Mouse (Mus musculus) embryonic facial prominence, embryonic 14.5 days (tissue): ENCODE measurements at regions not wholly inside any gene's neighbourhood (a gene's known extent, or its start where the extent isn't known, plus 50 kb on each side); places are given as distances from the start of the nearest gene placed in this dataset.
A peak's percentile ranks its signal among the peaks of the same experiment; 100 is the strongest.

Source experiments
- ATAC-seq: fragments of 200-750 bp; cut with Nextera tagmentation; 2 replicates; pipeline ENCODE4 v1.8.0; 2017; ENCODE audit warnings: low read depth, moderate number of reproducible peaks, moderate TSS enrichment
- DNase-seq: peaks from one replicate; pipeline ENCODE4 v3.0.0-alpha.2; 2015; ENCODE audit warnings: low spot score
- H3K27ac ChIP-seq: fragments of 300-500 bp; sonication (generic); replicated peaks from 2 replicates; pipeline ENCODE4 v1.5.1; 2014; ENCODE audit warnings: low read depth, mild to moderate bottlenecking, low read length, moderate library complexity
- H3K27me3 ChIP-seq: fragments of 300-500 bp; sonication (generic); replicated peaks from 2 replicates; pipeline ENCODE4 v1.6.1; 2014; ENCODE audit warnings: low read length; ENCODE audit not compliant: control insufficient read depth, insufficient read depth
- H3K36me3 ChIP-seq: fragments of 300-500 bp; sonication (generic); 2 replicates; pipeline ENCODE4 v1.6.1; 2014; ENCODE audit warnings: low read length, mixed read lengths; ENCODE audit not compliant: control insufficient read depth, insufficient read depth
- H3K4me1 ChIP-seq: fragments of 300-500 bp; sonication (generic); 2 replicates; pipeline ENCODE4 v1.6.1; 2014; ENCODE audit warnings: antibody characterized with exemption, low read length; ENCODE audit not compliant: control insufficient read depth, insufficient read depth
- H3K4me2 ChIP-seq: fragments of 300-500 bp; sonication (generic); 2 replicates; pipeline ENCODE4 v1.6.1; 2014; ENCODE audit warnings: low read depth, mild to moderate bottlenecking, low read length, moderate library complexity, mixed read lengths
- H3K4me3 ChIP-seq: fragments of 300-500 bp; sonication (generic); 2 replicates; pipeline ENCODE4 v1.5.1; 2014; ENCODE audit warnings: low read depth, mild to moderate bottlenecking, low read length
- H3K9ac ChIP-seq: fragments of 300-500 bp; sonication (generic); 2 replicates; pipeline ENCODE4 v1.6.1; 2014; ENCODE audit warnings: low read depth, mild to moderate bottlenecking, low read length, moderate library complexity, mixed read lengths
- H3K9me3 ChIP-seq: fragments of 300-500 bp; sonication (generic); 2 replicates; pipeline ENCODE4 v1.6.1; 2016; ENCODE audit warnings: low read length; ENCODE audit not compliant: control insufficient read depth
- WGBS: fragments of 180-500 bp; shearing (Covaris S2); extraction: QIAGEN DNeasy Blood & Tissue Kit; methylation state at CpG from one replicate; pipeline ENCODE4 v1.1.7; 2014; 5-methylcytosine and 5-hydroxymethylcytosine counted together

- ATAC-seq: no peak
- 70% methylated on average over 1 of the region's 1 CpGs for WGBS
Measured at GRCm38 (mm10) chr15:67799871-67800270, 1299.2 kb upstream of the Lrrc6 start.

GRCm38 (mm10) chr15:67795578-67795977, 1294.9 kb upstream of the Lrrc6 start:
- DNase-seq: no peak
- WGBS: 82% methylated on average over 2 of the region's 2 CpGs
- no peak overlapping the region for H3K9ac ChIP-seq

More at GRCm38 (mm10) chr15:67799871-67800270, 1299.2 kb upstream of the Lrrc6 start:
- Histone ChIP-seq H3K4me2 (no peak overlapping the region), H3K4me3 (no peak overlapping the region), H3K9me3 (no peaks in the 10 kb centered on the region), H3K4me1 (no peaks in the 10 kb centered on the region), H3K27me3 (no peaks in the 10 kb centered on the region), H3K27ac (no peak overlapping the region), H3K36me3 (no peaks in the 10 kb centered on the region), H3K9ac (no peak overlapping the region)
- no peak for DNase-seq

GRCm38 (mm10) chr15:67792822-67793221, 1292.1 kb upstream of the Lrrc6 start:
- no peak overlapping the region for H3K4me3 ChIP-seq

More at GRCm38 (mm10) chr15:67795578-67795977, 1294.9 kb upstream of the Lrrc6 start:
- Histone ChIP-seq H3K27me3 (no peaks in the 10 kb centered on the region), H3K4me3 (no peak overlapping the region), H3K27ac (no peak overlapping the region), H3K9me3 (no peaks in the 10 kb centered on the region), H3K4me1 (no peaks in the 10 kb centered on the region), H3K4me2 (no peak overlapping the region), H3K36me3 (no peaks in the 10 kb centered on the region)
- ATAC-seq: no peak

GRCm38 (mm10) chr15:67788587-67788986, 1287.9 kb upstream of the Lrrc6 start:
- H3K4me2 ChIP-seq: no peak overlapping the region
- no peak for ATAC-seq
- no peak overlapping the region for H3K9ac ChIP-seq
- H3K27ac ChIP-seq: no peak overlapping the region
- no peak overlapping the region for H3K4me3 ChIP-seq
- DNase-seq: no peak
- no peaks in the 10 kb centered on the region for H3K9me3 ChIP-seq
- no peaks in the 10 kb centered on the region for H3K27me3 ChIP-seq
- no peaks in the 10 kb centered on the region for H3K36me3 ChIP-seq
- H3K4me1 ChIP-seq: peaks cover 7% of the 10 kb centered on the region; the same call in 1 of the 2 replicates

More at GRCm38 (mm10) chr15:67792822-67793221, 1292.1 kb upstream of the Lrrc6 start:
- Histone ChIP-seq H3K27ac (no peak overlapping the region), H3K36me3 (no peaks in the 10 kb centered on the region), H3K4me2 (no peak overlapping the region), H3K27me3 (no peaks in the 10 kb centered on the region), H3K4me1 (0 out of 2 replicates have a peak, but pooled peaks cover 4% of the 10 kb centered on the region), H3K9ac (no peak overlapping the region), H3K9me3 (no peaks in the 10 kb centered on the region)
- DNase-seq: no peak
- no peak for ATAC-seq

GRCm38 (mm10) chr15:67785583-67785982, 1284.9 kb upstream of the Lrrc6 start:
- Histone ChIP-seq H3K27me3 (no peaks in the 10 kb centered on the region), H3K9me3 (no peaks in the 10 kb centered on the region), H3K36me3 (no peaks in the 10 kb centered on the region), H3K9ac (no peak overlapping the region), H3K4me2 (no peak overlapping the region), H3K27ac (no peak overlapping the region), H3K4me3 (no peak overlapping the region), H3K4me1 (peaks cover 7% of the 10 kb centered on the region; the same call in 1 of the 2 replicates)
- ATAC-seq (no peak), DNase-seq (peak; percentile 71)
- WGBS: 33% methylated on average over 2 of the region's 2 CpGs

- Histone ChIP-seq H3K9ac (no peak overlapping the region), H3K9me3 (no peaks in the 10 kb centered on the region), H3K27ac (no peak overlapping the region), H3K36me3 (no peaks in the 10 kb centered on the region), H3K4me1 (peaks cover 7% of the 10 kb centered on the region; the same call in 1 of the 2 replicates), H3K27me3 (no peaks in the 10 kb centered on the region), H3K4me3 (no peak overlapping the region), H3K4me2 (no peak overlapping the region)
- DNase-seq (no peak), ATAC-seq (no peak)
- 61% methylated on average over 1 of the region's 1 CpGs for WGBS
Measured at GRCm38 (mm10) chr15:67783754-67784153, 1283.0 kb upstream of the Lrrc6 start.

- DNase-seq (no peak), ATAC-seq (no peak)
- no peaks in the 10 kb centered on the region for H3K27me3 ChIP-seq
- H3K27ac ChIP-seq: no peak overlapping the region
- H3K36me3 ChIP-seq: no peaks in the 10 kb centered on the region
- H3K9me3 ChIP-seq: no peaks in the 10 kb centered on the region
- WGBS: 88% methylated on average over 4 of the region's 4 CpGs
- H3K4me3 ChIP-seq: no peak overlapping the region
- no peak overlapping the region for H3K4me2 ChIP-seq
- peaks cover 3% of the 10 kb centered on the region; the same call in 1 of the 2 replicates for H3K4me1 ChIP-seq
- no peak overlapping the region for H3K9ac ChIP-seq
Measured at GRCm38 (mm10) chr15:67782505-67782904, 1281.8 kb upstream of the Lrrc6 start.

GRCm38 (mm10) chr15:67780856-67781255, 1280.1 kb upstream of the Lrrc6 start:
- no peak for DNase-seq
- no peak for ATAC-seq
- WGBS: 78% methylated on average over 2 of the region's 2 CpGs
- Histone ChIP-seq H3K27me3 (no peaks in the 10 kb centered on the region), H3K36me3 (no peaks in the 10 kb centered on the region), H3K27ac (no peak overlapping the region), H3K4me2 (no peak overlapping the region), H3K4me1 (peaks cover 3% of the 10 kb centered on the region; the same call in 1 of the 2 replicates), H3K9me3 (no peaks in the 10 kb centered on the region), H3K9ac (no peak overlapping the region), H3K4me3 (no peak overlapping the region)

GRCm38 (mm10) chr15:67767624-67768023, 1266.9 kb upstream of the Lrrc6 start:
- H3K9me3 ChIP-seq: no peaks in the 10 kb centered on the region

More at GRCm38 (mm10) chr15:67767624-67768023, 1266.9 kb upstream of the Lrrc6 start:
- H3K4me2 ChIP-seq: no peak overlapping the region
- H3K27me3 ChIP-seq: no peaks in the 10 kb centered on the region
- ATAC-seq (no peak), DNase-seq (no peak)
- no peak overlapping the region for H3K9ac ChIP-seq
- no peaks in the 10 kb centered on the region for H3K4me1 ChIP-seq
- no peaks in the 10 kb centered on the region for H3K36me3 ChIP-seq
- no peak overlapping the region for H3K27ac ChIP-seq
- 82% methylated on average over 3 of the region's 3 CpGs for WGBS
- H3K4me3 ChIP-seq: no peak overlapping the region
